Mouse (Mus musculus) granulocyte monocyte progenitor cell, adult 5-6 weeks (primary cell): ENCODE results near the gene Tcte3. TPM values are rescaled to one million over a fixed set of nuclear protein-coding genes. Genes with fewer than 3 reads are reported as not detected.

Experiments
- total RNA-seq, 2 experiments: library from RNA; stranded (forward) in 1 of 2; stranded (reverse) in 1 of 2; fragments of 200-712, 200-1000 nt in 1 of 2; fragments of >200 nt in 1 of 2; fragmentation: Nextera tagmentation in 1 of 2; gene quantifications; 2 replicates each; pipeline ENCODE4 v1.2.3; 2014 to 2017

The Tcte3 gene
- total RNA-seq, 2 experiments from 2014 or later = not detected

Other genes starting within 250 kb of the Tcte3 start
- not detected in 2 replicates for gene Wdr27, start 98.3 kb downstream of the Tcte3 start, total RNA-seq (2014; fragmentation: Nextera tagmentation)
- gene Wdr27, start 98.3 kb downstream of the Tcte3 start, total RNA-seq (2017) = not detected in 2 replicates
- gene 1600012H06Rik, start 98.3 kb downstream of the Tcte3 start, total RNA-seq (2014; fragmentation: Nextera tagmentation) = 9.4 and 12.4 TPM in 2 replicates
- 9.2 and 15.6 TPM in 2 replicates for gene 1600012H06Rik, start 98.3 kb downstream of the Tcte3 start, total RNA-seq (2017)
- 109 and 115 TPM in 2 replicates for gene Phf10, start 80.2 kb downstream of the Tcte3 start, total RNA-seq (2014; fragmentation: Nextera tagmentation)
- 56.3 and 73.7 TPM in 2 replicates for gene Phf10, start 80.2 kb downstream of the Tcte3 start, total RNA-seq (2017)
- gene 9030025P20Rik, start 63.0 kb downstream of the Tcte3 start, total RNA-seq (2014; fragmentation: Nextera tagmentation) = 6.5 and 10.5 TPM in 2 replicates
- 4.7 and 6.3 TPM in 2 replicates for gene 9030025P20Rik, start 63.0 kb downstream of the Tcte3 start, total RNA-seq (2017)
- gene Gm3417, start 62.7 kb downstream of the Tcte3 start, total RNA-seq (2014; fragmentation: Nextera tagmentation) = 0.58 and 5.6 TPM in 2 replicates
- gene Gm3417, start 62.7 kb downstream of the Tcte3 start, total RNA-seq (2017) = 1.8 and 2.2 TPM in 2 replicates
- 1.9 and 3.1 TPM in 2 replicates for gene Gm3435, start 31.3 kb downstream of the Tcte3 start, total RNA-seq (2014; fragmentation: Nextera tagmentation)
- 2.4 and 4.0 TPM in 2 replicates for gene Gm3435, start 31.3 kb downstream of the Tcte3 start, total RNA-seq (2017)
- gene Ermard, start 280 bp downstream of the Tcte3 start, total RNA-seq (2014; fragmentation: Nextera tagmentation) = 53.5 and 87.9 TPM in 2 replicates
- gene Ermard, start 280 bp downstream of the Tcte3 start, total RNA-seq (2017) = 27.9 and 32.3 TPM in 2 replicates
- gene Gm3448, start within 50 bp of the Tcte3 start, total RNA-seq (2014; fragmentation: Nextera tagmentation) = 3.2 and 4.3 TPM in 2 replicates
- gene Gm3448, start within 50 bp of the Tcte3 start, total RNA-seq (2017) = 3.9 and 9.9 TPM in 2 replicates